Mouse (Mus musculus): ENCODE results near the gene Hmga2.
"Not testable (repeated sequence)": the region's sequence is repeated elsewhere in the genome, so short reads cannot be mapped to it uniquely, and the experiment has no call there.

- not testable (repeated sequence) for TF ChIP-seq CTCF, POLR2A (IDR thresholded peaks at IDR 0.05; ENCODE audit: insufficient read depth, low read depth, low read length)
Observed at GRCm38 (mm10) chr10:120366173-120366592, 110.1 kb downstream of the Hmga2 start.

All from olfactory bulb, adult 2 months (tissue).